Mouse (Mus musculus) limb, embryonic 13.5 days (tissue): ENCODE data around the gene Kbtbd2. TPM values are rescaled to one million over a fixed set of nuclear protein-coding genes. Genes with fewer than 3 reads are reported as not detected.

ENCODE experiments used
- ATAC-seq: fragments of 200-750 bp; cut with Nextera tagmentation; 2 replicates; pipeline ENCODE4 v1.8.0; 2017; ENCODE audit warnings: low read depth, moderate number of reproducible peaks, moderate TSS enrichment; ENCODE audit not compliant: low FRiP score
- H3K27ac ChIP-seq: fragments of 300-500 bp; sonication (generic); 2 replicates; pipeline ENCODE4 v1.5.1; 2015; ENCODE audit warnings: inconsistent platforms, mild to moderate bottlenecking, moderate library complexity
- H3K27me3 ChIP-seq: fragments of 300-500 bp; sonication (generic); 2 replicates; pipeline ENCODE4 v1.6.1; 2015; ENCODE audit warnings: mild to moderate bottlenecking, inconsistent platforms
- H3K36me3 ChIP-seq: fragments of 300-500 bp; sonication (generic); 2 replicates; pipeline ENCODE4 v1.6.1; 2015; ENCODE audit warnings: inconsistent platforms, mild to moderate bottlenecking, moderate library complexity
- H3K4me1 ChIP-seq: fragments of 300-500 bp; sonication (generic); 2 replicates; pipeline ENCODE4 v1.6.1; 2015; ENCODE audit warnings: inconsistent platforms
- H3K4me2 ChIP-seq: fragments of 300-500 bp; sonication (generic); replicated peaks from 2 replicates; pipeline ENCODE4 v1.6.1; 2015; ENCODE audit warnings: inconsistent platforms, mild to moderate bottlenecking, moderate library complexity
- H3K4me3 ChIP-seq: fragments of 300-500 bp; sonication (generic); 2 replicates; pipeline ENCODE4 v1.5.1; 2015; ENCODE audit warnings: moderate library complexity, mild to moderate bottlenecking, inconsistent platforms
- H3K9ac ChIP-seq: fragments of 300-500 bp; sonication (generic); 2 replicates; pipeline ENCODE4 v1.6.1; 2015; ENCODE audit warnings: mild to moderate bottlenecking, inconsistent platforms
- H3K9me3 ChIP-seq: fragments of 300-500 bp; sonication (generic); 2 replicates; pipeline ENCODE4 v1.6.1; 2016; ENCODE audit warnings: inconsistent platforms
- WGBS: fragments of 180-500 bp; shearing (Covaris S2); methylation state at CpG from one replicate; pipeline ENCODE4 v1.1.7; 2015; 5-methylcytosine and 5-hydroxymethylcytosine counted together
- polyA plus RNA-seq: library from polyadenylated mRNA; unstranded; fragments of >200 nt; fragmentation: Nextera tagmentation; extraction: Ambion mirVana; gene quantifications from 2 replicates; pipeline ENCODE4 v1.2.1, GENCODE M21; 2015

The Kbtbd2 gene
- polyA plus RNA-seq, 1 experiment from 2014 or later: 30.5 TPM

DNA sequence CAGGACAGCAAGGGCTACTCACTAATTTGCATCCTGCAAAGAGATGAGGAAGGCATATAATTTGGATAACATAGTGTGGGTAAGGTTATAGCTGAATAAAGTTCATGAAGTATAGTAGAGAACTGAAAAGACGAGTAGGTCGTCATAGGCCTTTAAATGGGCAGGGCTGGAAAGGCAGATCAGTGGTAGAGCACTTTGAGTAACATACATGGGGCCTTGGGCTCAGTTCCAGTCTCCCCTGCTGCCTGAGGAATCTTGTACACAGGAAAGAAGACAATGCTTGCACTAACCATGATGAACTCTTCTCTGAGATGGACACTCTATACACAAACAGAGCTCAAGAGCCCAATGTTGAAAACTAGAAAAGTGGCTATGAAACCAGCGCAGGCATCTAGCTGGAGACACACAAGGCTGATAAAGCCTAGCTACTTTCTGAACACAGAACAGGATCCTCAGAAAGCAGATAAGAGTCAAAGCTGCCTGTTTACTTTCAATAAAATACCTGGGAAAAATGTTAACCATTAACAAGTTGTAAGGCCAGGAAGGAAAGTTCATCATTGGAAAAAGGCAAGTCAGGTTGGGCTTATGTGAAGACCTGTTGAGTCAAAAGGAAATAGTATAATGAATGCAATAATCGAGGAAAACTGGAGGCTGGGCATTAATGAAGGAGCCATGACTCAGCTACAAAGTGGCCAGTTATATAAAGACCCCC, 13.9 kb downstream of the Kbtbd2 start:
- H3K4me1 ChIP-seq: no peaks in the 10 kb centered on the region
- H3K4me3 ChIP-seq: no peak overlapping the region
- 91% methylated on average over 4 of the region's 4 CpGs for WGBS
- no peaks in the 10 kb centered on the region for H3K9me3 ChIP-seq
- no peak for ATAC-seq
- no peak overlapping the region for H3K4me2 ChIP-seq
- no peaks in the 10 kb centered on the region for H3K27me3 ChIP-seq
- peaks cover 62% of the 10 kb centered on the region for H3K36me3 ChIP-seq
- no peak overlapping the region for H3K9ac ChIP-seq
- no peak overlapping the region for H3K27ac ChIP-seq

DNA sequence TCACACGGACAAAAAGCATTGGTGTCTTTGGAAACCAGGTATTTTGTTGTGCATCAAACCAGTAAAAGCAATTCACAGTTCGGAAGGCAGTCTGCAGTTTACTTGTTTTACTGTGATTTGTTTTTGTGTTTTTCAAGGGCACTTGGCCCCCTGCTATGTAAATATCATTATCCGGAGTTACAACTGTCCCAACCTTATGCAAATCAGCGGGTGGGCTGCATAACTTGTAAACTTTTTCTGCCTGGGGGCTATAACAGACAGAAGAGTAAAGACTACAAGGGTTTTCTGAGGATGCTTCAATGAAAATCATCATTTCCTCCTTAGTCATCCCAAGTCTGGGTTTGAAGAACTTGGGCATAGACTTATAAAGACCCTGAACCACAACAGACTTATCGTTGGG, 18.0 kb downstream of the Kbtbd2 start:
- no peaks in the 10 kb centered on the region for H3K27me3 ChIP-seq
- no peak overlapping the region for H3K4me2 ChIP-seq
- H3K9me3 ChIP-seq: no peaks in the 10 kb centered on the region; the same call in 1 of the 2 replicates
- H3K9ac ChIP-seq: no peak overlapping the region
- ATAC-seq: no peak
- H3K4me3 ChIP-seq: no peak overlapping the region
- H3K27ac ChIP-seq: no peak overlapping the region
- 96% methylated on average over 5 of the region's 5 CpGs for WGBS
- H3K36me3 ChIP-seq: peaks cover 73% of the 10 kb centered on the region
- no peaks in the 10 kb centered on the region for H3K4me1 ChIP-seq

- Histone ChIP-seq H3K27me3 (no peaks in the 10 kb centered on the region), H3K9ac (no peak overlapping the region), H3K4me2 (no peak overlapping the region), H3K27ac (no peak overlapping the region), H3K4me3 (no peak overlapping the region), H3K9me3 (no peaks in the 10 kb centered on the region; the same call in 1 of the 2 replicates), H3K36me3 (peaks cover 63% of the 10 kb centered on the region), H3K4me1 (no peaks in the 10 kb centered on the region)
- no peak for ATAC-seq
- WGBS: 76% methylated on average over 3 of the region's 3 CpGs
Observed at GRCm38 (mm10) chr6:56775816-56776215, 21.8 kb downstream of the Kbtbd2 start.

DNA sequence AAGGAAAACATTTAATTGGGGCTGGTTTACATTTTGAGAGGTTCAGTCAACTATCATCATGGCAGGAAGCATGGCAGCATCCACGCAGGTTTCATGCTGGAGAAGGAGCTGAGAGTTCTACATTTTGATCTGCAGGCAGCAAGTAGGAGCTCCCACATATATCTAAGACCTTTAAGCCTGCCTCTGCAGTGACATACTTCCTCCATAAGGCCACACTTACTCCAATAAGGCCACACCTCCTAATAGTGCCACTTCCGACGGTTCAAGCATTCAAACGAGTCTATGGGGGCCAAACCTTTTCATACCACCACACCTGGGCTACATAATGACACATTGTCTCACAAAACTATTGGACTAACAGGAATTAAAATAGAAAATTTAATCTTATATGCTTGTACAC, 31.9 kb downstream of the Kbtbd2 start:
- H3K27ac ChIP-seq: no peak overlapping the region
- peaks cover 27% of the 10 kb centered on the region for H3K36me3 ChIP-seq
- no peak for ATAC-seq
- no peaks in the 10 kb centered on the region for H3K4me1 ChIP-seq
- no peak overlapping the region for H3K9ac ChIP-seq
- H3K27me3 ChIP-seq: no peaks in the 10 kb centered on the region
- no peak overlapping the region for H3K4me2 ChIP-seq
- 80% methylated on average over 4 of the region's 4 CpGs for WGBS
- H3K9me3 ChIP-seq: no peaks in the 10 kb centered on the region
- no peak overlapping the region for H3K4me3 ChIP-seq

DNA sequence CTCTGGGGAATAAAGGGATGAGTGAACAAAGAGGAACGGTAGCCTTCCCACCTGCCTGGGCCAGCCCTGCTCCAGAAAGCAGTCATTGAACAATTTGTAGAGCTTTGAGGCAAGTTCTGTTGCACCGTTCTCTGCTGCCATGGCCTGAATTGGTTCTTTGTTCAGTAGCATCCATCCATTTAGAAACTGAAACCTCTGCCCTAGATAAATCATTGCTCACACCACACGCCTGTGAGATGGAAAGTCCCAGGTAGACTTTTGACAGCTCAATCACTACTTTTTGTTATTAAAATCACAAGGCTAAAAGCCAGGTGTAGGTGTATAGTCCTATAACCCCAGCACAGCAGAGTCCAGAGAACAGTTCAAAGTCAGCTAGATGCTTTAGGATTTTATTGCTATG, 32.3 kb downstream of the Kbtbd2 start:
- ATAC-seq: no peak
- 73% methylated on average over 3 of the region's 3 CpGs for WGBS
- no peak overlapping the region for H3K4me3 ChIP-seq
- H3K9ac ChIP-seq: no peak overlapping the region
- no peaks in the 10 kb centered on the region for H3K9me3 ChIP-seq
- no peaks in the 10 kb centered on the region for H3K4me1 ChIP-seq
- no peak overlapping the region for H3K27ac ChIP-seq
- H3K36me3 ChIP-seq: peaks cover 29% of the 10 kb centered on the region
- no peak overlapping the region for H3K4me2 ChIP-seq
- no peaks in the 10 kb centered on the region for H3K27me3 ChIP-seq

DNA sequence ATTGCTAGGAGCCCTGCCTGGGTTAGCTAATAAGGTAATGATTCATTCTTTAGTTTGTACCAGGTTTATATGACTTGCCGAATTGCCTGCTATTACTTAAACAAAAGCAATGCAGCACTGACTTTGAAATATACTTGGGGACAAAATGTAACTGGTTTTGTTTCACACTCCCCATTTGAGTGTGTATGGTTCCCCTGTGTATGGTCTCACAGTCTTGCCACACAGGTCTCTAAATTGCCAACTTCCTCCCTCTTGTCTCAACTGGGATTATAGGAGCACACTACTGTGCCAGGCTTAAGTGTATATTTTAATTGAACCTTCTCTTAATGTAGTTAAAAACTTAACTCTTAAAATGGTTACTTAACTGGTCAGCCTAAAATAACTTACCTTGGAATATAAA, 38.3 kb downstream of the Kbtbd2 start:
- H3K4me3 ChIP-seq: no peak overlapping the region
- H3K9me3 ChIP-seq: no peaks in the 10 kb centered on the region
- no peaks in the 10 kb centered on the region for H3K27me3 ChIP-seq
- 79% methylated on average over 1 of the region's 1 CpGs for WGBS
- H3K4me1 ChIP-seq: no peaks in the 10 kb centered on the region
- H3K9ac ChIP-seq: no peak overlapping the region
- H3K36me3 ChIP-seq: peaks cover 68% of the 10 kb centered on the region
- no peak overlapping the region for H3K4me2 ChIP-seq
- no peak overlapping the region for H3K27ac ChIP-seq
- no peak for ATAC-seq

GRCm38 (mm10) chr6:56756117-56756516, 41.5 kb downstream of the Kbtbd2 start:
- Histone ChIP-seq H3K4me2 (no peak overlapping the region), H3K9me3 (no peaks in the 10 kb centered on the region), H3K36me3 (peaks cover 67% of the 10 kb centered on the region), H3K27ac (no peak overlapping the region), H3K9ac (no peak overlapping the region), H3K4me1 (no peaks in the 10 kb centered on the region), H3K4me3 (no peak overlapping the region), H3K27me3 (no peaks in the 10 kb centered on the region)
- no peak for ATAC-seq
- 95% methylated on average over 1 of the region's 1 CpGs for whole genome bisulfite sequencing

- Histone ChIP-seq H3K4me2 (no peak overlapping the region), H3K9me3 (no peaks in the 10 kb centered on the region), H3K9ac (no peak overlapping the region), H3K4me3 (no peak overlapping the region), H3K4me1 (no peaks in the 10 kb centered on the region), H3K36me3 (peaks cover 53% of the 10 kb centered on the region), H3K27ac (no peak overlapping the region), H3K27me3 (no peaks in the 10 kb centered on the region)
- 87% methylated on average over 3 of the region's 3 CpGs for WGBS
- ATAC-seq: no peak
Observed at GRCm38 (mm10) chr6:56753719-56754118, 43.9 kb downstream of the Kbtbd2 start.

DNA sequence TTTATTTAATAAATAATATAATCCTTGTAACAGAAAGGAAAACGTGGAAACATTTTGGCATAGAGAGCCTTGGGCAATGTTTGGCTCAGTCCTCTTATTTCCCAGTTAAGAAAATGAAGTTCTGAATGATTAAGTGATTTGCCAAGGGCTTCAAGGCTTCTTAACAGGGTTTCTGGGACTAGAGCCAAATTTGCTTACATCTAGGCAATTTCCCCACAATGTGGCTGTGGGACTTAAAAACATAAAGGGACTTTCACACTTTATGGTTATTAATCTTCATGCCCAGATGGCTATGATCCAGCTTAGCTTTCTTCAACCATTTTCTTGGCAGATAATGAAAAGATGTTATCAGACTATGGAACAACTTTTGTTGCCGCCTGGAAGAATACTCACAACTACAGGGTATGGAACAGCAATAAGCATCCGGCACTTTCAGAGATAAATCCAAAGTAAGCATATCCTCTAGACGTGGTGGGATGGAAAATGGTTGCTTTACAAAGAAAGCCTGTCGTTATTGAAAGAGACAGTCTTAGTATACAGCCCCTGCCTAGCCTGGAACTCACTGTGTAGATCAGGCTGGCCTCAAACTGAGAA, 51.6 kb downstream of the Kbtbd2 start:
- no peak for ATAC-seq
- H3K9me3 ChIP-seq: no peaks in the 10 kb centered on the region
- H3K4me2 ChIP-seq: no peak overlapping the region
- H3K9ac ChIP-seq: no peak overlapping the region
- no peak overlapping the region for H3K4me3 ChIP-seq
- H3K27ac ChIP-seq: no peak overlapping the region
- H3K4me1 ChIP-seq: no peaks in the 10 kb centered on the region
- H3K27me3 ChIP-seq: no peaks in the 10 kb centered on the region
- 74% methylated on average over 5 of the region's 5 CpGs for WGBS
- peaks cover 32% of the 10 kb centered on the region for H3K36me3 ChIP-seq

- no peaks in the 10 kb centered on the region for H3K4me1 ChIP-seq
- H3K27me3 ChIP-seq: no peaks in the 10 kb centered on the region
- no peak overlapping the region for H3K4me3 ChIP-seq
- no peak overlapping the region for H3K9ac ChIP-seq
- 77% methylated on average over 2 of the region's 2 CpGs for WGBS
- no peak overlapping the region for H3K4me2 ChIP-seq
- ATAC-seq: no peak
- peaks cover 67% of the 10 kb centered on the region for H3K36me3 ChIP-seq
- no peak overlapping the region for H3K27ac ChIP-seq
- H3K9me3 ChIP-seq: no peaks in the 10 kb centered on the region
Observed at GRCm38 (mm10) chr6:56732545-56732944, 65.1 kb downstream of the Kbtbd2 start.
